Mouse (Mus musculus) large intestine, adult 2 months (tissue): Measurements from ENCODE around the gene Rgl1. TPM values are rescaled to one million over a fixed set of nuclear protein-coding genes. Genes with fewer than 3 reads are reported as not detected.
"Not testable (repeated sequence)": the region's sequence is repeated elsewhere in the genome, so short reads cannot be mapped to it uniquely, and the experiment has no call there.

Experiments used
- DNase-seq: peaks from one replicate; pipeline ENCODE4 v3.0.0-alpha.2; 2012; ENCODE audit warnings: low read depth, low spot score
- WGBS: fragments of 180-500 bp; shearing (Covaris S2); methylation state at CpG from one replicate; pipeline ENCODE4 v1.1.7; 2018; 5-methylcytosine and 5-hydroxymethylcytosine counted together
- polyA plus RNA-seq: library from polyadenylated mRNA; depleted of rRNA; stranded (reverse); fragments of >200 nt; gene quantifications from 2 replicates; pipeline ENCODE4 v1.2.3, GENCODE M21; 2012

Rgl1 gene
- polyA plus RNA-seq, 1 experiment, result 4.2 TPM

DNA sequence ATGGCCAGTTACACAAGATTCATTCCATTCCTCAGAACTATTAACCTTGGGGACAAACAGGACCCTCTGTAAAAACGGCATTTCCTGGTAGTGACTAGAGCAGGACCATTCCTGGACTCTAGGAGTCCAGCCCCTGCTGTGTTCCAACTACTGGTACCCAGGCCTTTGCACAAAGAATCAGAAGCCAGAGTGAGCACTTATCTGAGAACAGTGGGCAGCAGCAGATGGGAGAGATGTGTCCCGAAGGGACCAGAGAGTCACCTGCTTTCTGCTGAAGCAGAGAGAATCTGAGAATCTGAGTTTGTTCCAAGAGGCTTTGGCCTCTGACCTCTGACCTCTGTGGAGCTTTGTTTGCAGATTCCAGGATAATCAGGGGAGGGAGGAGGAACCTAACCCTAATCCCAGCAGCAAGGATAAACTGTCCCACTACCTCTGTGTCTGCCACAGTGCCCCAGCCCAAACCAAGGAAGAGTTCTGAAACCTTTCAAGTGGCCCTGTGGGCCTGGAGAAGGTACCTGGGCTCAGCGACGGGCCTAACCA lies 22.0 kb upstream of the Rgl1 start:
- no peak for DNase-seq
- WGBS, result 43% methylated on average over 4 of the region's 4 CpGs

DNA sequence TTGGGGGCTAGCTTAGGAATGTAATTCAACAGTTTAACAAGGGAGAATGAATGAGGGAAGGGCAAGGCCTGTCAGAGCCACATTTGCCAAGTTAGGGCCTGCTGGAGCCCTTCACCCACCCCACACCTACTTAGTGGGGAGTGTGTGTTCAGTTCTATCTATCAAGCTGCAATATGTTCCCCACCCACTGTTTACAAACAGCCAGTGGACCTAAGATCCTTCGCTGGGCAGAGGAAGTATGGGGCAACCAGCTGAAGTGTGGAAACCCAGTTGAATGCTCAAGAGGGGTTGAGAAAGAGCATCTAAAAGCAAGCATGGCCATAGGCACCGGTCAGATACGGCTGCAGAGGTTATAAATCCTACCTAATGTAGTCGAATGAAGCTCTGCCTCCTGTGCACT lies 20.8 kb upstream of the Rgl1 start:
- WGBS, result 80% methylated on average over 4 of the region's 4 CpGs
- DNase-seq, result no peak

DNA sequence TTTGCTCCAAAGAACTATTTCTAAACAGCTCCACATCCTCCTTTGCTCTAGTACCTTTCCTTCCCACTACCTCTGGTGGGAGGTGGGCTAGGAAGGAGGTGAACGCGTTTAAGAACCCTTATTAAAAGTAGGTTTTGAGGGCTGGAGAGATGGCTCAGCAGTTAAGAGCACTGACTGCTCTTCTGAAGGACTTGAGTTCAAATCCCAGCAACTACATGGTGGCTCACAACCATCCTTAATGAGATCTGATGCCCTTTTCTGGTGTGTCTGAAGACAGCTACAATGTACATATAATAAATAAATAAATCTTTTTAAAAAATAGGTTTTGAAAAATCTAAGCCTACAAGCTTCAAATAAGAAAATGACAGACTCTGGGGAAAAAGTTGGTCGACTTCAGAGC lies 19.3 kb upstream of the Rgl1 start:
- 83% methylated on average over 3 of the region's 3 CpGs for WGBS
- not testable (repeated sequence) for DNase-seq

DNA sequence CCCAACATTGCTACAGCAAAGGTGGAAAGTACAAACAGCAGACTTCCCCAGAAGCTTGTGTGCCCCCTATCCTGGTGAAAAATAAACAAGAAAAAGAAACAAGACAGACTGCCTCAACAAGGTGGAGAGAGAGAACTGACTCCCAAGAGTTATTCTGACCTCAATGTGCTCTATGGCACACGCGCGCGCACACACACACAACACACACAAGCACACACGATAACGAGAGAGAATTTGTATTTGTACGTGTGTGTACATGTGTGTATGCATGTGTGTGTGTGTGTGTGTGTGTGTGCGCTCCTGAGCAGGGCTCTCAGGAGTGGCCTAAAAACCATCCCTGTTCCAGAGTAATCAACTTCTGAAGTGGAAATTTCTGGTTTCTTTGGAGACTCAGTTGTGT lies 18.5 kb upstream of the Rgl1 start:
- DNase-seq, result no peak
- WGBS, result 95% methylated on average over 8 of the region's 8 CpGs

DNA sequence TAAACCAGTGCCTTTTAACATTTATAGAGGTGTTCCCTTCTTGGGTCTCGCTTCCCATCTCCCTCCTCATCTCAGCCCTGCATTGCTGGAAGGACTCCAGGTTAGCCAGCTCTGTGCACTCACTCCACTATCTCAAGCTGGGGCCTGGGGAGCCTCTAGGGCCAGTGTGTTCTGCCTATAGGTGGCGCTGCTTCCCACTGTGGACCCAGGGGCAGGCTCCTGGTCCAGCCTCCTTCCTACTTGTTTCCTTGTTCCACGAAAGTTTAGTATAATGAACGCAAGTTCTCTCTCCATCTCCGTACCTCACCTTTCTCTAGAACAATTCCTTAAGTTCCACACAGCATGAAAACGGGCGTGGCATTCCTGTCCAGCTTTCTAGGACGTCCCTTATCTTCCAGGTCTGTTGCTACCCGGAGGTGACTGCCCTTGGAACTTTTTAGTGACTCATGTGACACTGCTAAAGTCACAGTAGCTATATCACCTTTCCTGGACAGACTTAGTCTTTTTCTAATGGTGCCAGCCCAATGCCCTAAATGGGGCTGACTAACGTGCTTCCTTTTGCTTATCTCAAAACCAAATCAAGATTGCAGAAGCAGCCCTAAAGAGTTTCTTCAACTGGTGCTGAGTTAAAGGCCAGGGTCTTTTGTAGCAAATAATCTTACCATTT lies 13.1 kb upstream of the Rgl1 start:
- DNase-seq, result no peak
- 9% methylated on average over 10 of the region's 10 CpGs for WGBS

DNA sequence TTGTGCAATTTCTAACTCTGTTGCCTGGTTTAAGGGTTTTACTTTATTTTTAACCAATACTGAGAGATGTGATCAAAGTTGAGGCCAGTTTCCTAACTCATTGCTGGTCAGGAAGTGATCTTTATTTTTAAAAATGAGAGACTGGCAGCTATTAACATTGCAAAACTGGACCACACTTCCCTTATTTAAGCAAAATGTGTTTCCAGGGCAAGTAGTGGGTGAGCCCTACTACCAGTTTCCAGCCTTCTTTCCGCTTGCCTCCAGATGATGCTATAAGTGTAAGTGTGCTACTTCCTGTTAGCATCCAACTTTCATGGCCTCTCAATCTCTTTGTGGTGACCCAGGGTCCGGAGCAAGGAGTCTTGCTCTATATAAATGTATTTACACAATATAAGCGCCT lies 8.4 kb upstream of the Rgl1 start:
- WGBS, result 68% methylated on average over 3 of the region's 3 CpGs
- not testable (repeated sequence) for DNase-seq

DNA sequence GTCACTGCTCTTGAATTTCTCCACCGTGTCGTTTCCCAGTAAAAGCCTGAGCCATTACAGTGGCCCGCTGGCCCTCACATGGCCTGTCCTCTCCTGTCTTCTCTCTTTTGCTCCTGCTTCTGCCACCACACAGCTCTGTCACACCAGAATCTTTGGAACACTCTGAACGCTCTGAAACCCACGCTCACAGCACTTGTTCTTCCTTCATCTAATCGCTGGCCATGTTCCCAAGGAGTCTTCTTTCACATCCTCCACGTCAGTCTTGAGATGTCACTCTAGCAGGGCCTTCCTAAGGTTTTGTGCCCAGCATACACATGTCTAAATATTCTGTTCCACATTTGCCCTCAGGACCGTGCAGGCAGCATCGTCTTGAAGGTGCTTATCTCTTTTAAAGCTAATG lies 4.9 kb upstream of the Rgl1 start:
- WGBS, result 85% methylated on average over 9 of the region's 9 CpGs
- DNase-seq, result no peak

DNA sequence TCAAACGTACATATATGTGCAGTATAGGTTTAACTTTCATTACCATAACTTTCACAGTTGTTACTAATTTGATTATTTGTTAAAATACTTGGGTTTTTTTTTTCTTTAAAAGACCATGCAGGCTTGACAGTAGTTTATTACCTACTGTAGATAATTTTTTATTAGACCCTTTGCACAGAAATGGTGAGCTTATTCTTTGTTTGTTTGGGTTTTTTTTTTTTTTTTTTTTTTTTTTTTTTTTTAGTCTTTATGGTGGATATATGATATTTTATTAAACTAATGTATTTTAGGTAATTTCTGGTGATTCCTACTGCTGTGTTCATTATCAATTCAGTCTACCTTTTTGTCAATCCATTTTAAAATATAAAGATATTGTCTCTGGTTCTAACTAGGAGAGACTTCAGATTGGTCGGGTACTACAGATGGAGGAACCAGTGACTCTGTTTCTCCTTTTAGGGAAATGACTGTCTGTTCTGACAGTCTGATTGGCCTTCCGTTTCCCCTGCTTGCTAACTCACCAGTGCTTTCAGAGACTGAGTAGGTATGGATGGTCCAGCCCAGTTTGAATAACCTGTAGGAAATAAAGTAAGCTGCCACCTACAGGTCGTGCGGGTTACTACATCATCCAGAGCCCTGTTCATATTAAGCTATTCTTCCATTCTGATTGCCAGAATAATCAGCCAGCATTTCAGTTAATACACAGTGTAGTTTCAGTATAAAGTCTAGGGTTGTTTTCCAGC lies 1.8 kb upstream of the Rgl1 start:
- peak; percentile 68 for DNase-seq
- WGBS, result 1% methylated on average over 5 of the region's 5 CpGs

DNA sequence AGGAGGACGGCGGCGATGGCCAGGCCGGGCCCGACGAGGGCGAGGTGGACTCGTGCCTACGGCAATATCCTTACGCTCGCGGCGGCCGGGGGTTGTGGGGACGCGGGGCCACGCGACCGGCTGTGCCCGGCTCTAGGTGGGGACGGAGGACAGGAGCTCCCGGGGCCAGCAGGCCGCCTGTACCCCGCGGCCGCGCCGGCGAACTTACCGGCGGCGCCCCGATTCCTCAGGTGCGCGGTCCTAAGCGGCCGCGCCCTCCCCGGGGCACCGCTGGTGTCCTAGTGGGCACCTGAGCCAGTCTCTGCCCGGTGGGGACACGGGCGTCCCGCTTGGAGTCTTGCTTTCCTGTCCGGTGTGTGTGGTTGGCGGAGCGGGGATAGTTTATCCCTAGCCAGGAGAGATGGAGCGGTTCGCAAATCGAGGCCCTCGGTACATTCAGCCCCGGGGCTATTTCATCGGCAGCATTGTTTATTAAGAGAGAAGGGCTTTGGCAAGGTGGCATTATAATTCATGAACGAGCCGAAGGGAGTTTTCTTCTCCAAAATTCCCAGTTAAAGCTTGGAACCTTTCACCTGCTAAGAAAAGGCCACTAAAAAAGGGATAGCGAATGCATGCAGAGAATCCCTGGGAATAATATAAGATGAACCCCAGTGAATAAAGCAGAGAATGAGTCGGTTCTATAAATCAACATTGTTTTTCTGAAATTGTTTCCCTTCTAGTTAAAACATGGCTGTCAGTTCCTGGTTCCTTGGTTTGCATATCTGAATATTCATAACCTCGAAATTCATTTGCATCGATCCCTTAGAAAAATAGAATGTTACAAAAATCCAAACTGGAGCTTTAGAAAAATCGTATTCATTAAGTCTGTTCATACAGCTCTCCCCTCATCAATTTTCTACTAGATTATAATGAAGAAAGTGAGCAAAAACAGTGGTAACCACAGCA lies 925 bp upstream of the Rgl1 start:
- WGBS, result under 1% methylated on average over 60 of the region's 60 CpGs
- DNase-seq, result no peak

DNA sequence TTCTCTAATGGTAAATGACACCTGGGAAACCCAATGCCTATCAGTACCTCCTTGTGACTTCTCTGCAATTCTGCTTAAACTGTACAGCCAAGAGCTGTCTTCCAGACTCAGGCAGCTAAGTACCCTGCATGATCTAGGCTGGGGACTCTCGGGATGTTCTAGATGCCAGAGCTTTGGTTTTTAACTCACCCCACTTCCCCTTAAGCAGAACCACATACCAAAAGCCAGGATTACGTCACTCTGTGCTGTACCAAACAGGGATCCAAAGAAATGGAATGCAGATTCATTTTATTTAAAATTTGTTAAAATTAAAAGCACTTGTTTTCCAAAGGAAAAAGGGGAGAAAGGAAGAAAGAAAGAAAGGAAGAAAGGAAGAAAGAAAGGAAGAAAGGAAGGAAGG lies 4.4 kb downstream of the Rgl1 start:
- WGBS, result 62% methylated on average over 2 of the region's 2 CpGs
- DNase-seq, result no peak

DNA sequence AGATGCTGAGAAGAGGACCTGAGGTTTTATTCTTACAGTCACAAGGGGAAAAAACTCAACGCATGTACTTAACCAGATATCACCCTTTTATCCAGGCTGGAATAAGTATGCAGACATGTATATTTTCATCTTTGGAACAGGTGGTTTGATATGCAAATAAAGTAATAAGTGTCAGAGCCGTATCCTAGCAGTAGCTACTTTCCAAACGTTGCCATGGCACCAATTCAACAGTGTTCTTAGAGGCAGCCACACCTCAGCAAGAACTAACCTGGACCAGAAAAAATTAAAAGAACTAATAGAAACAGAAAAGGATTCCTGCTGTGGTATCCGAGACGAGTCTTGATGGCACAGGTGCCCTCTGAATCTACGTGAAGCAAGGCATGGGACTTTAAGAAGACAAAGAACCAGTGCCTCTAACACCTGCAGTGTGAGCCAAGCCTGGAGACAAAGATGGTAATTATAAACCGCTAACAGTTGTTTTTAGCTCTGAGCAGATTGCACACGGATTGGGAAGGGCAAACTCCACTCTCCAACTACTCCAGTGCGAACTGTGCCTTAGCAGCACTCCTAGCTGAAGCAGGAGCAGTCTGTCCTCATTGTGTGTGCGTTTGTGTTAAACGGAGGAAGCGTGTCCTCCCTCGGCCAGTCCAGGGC lies 15.7 kb downstream of the Rgl1 start, which contains the start of gene Apobec4:
Gene Apobec4, plus strand, starts transcription at position 240 of the 654 bp plus-strand sequence.
- DNase-seq, result no peak
- WGBS, result 37% methylated on average over 13 of the region's 13 CpGs

DNA sequence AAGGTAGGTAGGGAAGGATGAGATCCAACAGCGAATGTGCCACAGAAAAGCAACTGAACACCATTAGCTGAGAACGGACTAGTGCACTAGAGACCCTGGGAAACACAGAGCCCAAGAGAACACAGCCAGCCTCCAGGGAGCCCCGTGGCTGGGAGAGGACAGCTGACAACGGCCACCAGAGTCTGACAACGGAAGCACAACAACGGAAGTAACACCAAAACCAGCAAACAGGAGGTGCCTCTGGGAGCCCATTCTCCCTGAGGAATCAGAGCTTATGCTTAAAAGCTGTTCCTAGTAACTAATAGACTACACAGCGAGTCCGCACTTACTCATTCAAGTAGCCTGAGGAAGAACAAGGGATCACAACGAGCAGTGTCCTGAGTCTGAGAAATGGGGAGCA lies 16.9 kb downstream of the Rgl1 start:
- no peak for DNase-seq
- WGBS, result 75% methylated on average over 9 of the region's 9 CpGs

DNA sequence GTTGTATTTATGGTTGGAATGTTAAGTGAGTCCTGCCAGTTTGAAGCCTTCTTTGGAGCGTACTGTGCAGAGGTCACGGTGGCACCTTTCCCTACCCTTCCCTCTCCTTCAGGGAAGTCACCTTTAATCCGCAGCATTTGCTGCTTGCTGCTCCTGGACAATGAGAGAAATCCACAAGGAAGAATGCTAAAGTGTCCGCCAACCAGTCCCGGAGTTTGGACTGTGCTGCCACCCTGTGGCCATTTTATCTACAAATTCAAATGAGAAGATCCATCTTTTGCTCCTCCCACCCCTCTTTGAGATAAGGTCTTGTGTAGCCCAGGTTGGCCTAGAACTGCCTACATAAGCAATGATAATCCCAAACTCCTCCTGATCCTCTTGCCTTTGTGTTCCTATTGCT lies 19.7 kb downstream of the Rgl1 start:
- peak; percentile 58 for DNase-seq
- WGBS, result 6% methylated on average over 5 of the region's 5 CpGs

DNA sequence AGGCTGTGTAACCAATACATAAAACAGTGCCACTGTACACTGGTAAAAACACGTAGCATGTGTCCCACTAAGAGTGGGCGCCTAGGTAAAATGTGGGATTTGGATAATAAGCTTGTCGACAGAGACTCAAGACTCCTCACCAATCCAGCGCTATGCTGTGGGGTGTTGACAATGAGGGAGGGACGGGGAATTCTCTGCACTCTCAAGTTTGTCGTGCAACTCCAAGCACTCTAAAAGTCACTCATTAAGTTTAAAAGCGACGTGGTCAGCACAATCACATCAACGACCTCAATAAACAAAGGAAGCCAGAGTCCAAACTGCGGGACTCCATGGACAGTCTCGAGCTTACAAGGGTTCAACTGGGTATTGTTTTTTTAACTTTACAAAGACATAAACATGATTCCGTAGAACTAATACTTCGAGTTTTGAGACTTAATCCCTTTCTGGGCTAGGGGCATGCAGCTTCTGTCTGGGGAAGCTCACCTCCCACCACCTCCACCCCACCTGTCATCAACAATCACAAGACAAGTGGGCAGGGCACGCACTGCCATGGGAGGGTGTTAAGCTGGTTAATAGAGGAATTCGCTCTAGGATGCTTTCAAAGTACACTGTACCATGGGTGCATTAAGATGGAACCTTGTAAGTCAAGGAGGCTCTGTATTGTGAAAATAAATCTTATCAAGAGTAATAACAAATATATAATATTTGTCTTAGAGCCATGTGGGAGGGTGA lies 22.9 kb downstream of the Rgl1 start:
- DNase-seq, result no peak
- WGBS, result 40% methylated on average over 15 of the region's 15 CpGs

DNA sequence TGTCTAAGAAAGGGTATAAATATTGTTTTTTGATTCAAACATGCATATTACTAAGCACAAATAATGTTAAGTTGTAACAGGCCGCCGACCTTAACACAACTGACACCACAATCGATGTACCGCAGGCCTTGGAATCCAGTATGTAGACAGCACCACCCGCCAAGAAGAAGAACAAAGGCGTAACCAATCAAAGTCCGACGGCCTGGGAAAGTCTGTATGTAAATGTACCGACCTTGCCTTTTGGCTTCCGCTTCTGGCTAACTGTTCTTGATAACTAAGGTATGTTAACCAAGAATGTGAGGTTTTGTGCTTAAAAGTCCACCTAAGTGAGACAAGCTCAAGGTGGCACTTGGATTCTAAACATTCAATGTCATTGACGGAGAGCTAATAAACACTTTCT lies 26.8 kb downstream of the Rgl1 start:
- WGBS, result 91% methylated on average over 11 of the region's 11 CpGs
- DNase-seq, result no peak

DNA sequence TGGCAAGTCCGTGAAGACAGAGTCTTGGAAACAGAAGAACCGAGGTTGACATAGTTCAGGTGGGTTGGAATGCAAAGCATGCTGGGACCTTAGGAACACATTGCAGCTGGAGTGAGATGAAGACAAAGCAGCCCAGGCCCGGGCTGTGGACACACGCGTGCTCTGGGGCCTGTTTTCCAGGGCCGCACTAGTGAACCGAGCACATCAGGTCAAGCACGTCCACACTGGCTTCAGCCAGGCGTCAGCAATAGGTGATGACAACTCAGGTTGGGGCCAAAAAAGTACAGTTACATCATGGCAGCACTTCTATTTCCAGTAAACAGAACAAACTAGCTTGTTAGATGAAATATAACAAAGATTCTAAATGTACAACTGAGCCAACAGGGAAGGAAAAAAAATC lies 27.4 kb downstream of the Rgl1 start:
- no peak for DNase-seq
- 87% methylated on average over 9 of the region's 9 CpGs for WGBS

DNA sequence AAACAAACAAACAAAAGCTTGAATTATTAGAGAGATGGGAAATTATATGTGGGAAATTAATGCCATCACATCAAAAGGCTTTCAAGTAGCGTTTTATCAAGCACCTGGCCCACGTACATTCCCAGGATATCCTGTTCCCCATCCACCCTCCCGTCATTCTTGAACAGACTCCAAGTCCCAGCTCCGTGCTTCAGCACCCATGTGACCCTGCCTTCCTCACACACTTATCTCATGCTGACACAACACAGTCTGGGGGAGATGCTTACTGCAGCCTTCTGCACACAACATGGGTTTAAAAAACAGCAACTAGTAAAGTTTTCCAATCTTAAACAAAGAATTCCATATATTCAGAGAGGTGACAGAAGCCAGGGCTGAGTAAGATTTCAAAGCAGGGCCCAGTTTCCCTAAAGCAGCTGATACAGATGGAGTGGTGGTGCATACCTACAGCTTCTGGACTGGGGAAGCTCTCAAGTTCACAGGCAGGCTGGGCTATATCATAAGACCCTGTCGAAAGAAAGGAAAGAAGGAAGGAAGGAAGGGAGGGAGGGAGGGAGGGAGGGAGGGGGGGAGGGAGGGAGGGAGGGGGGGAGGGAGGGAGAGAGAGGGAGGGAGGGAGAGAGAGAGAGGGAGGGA lies 38.4 kb downstream of the Rgl1 start:
- 42% methylated on average over 4 of the region's 5 CpGs for WGBS

DNA sequence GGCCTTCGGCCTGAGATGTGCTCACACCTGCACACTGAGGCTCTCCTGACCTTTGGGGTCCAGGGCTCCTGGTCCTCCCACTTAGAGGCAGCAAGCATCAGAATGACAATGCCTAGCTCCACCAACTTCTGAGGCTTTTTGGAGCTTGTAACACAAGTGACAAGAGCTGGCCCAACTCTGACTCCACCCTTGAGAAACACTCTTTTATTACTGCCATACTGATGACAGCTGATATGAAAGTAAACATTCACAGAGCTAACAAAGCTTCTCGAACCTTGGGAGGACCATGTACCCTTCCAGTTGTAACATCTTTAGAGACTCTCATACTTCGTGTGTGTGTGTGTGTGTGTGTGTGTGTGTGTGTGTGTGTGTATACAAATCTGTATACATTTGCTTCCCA lies 40.1 kb downstream of the Rgl1 start:
- no peak for DNase-seq
- WGBS, result 24% methylated on average over 3 of the region's 3 CpGs

More for the DNA sequence above, 38.4 kb downstream of the Rgl1 start:
- no peak for DNase-seq

DNA sequence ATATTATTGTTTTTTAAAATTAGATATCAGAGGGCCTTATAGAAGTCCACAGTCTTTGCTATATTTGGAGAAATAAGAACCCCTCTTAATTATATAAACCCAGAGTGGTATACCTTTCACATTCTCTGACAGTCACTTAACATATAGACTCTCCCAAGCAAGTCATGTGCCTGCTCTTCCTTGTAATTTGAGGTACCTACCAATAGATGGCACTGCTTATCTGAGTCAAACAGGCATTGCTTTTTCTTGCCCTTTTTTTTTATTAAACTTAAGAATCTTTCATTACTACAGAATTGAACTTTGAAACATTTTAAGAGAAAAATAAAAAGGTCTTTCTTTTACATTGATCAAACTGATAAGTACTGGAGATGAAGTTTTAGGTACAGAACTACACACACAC lies 41.9 kb downstream of the Rgl1 start:
- DNase-seq, result no peak
